Mouse (Mus musculus): ENCODE measurements at regions not wholly inside any gene's neighbourhood (a gene's known extent, or its start where the extent isn't known, plus 50 kb on each side); places are given as distances from the start of the nearest gene placed in this dataset.
A peak's percentile ranks its signal among the peaks of the same experiment; 100 is the strongest.

- Histone ChIP-seq H3K4me1 (peaks cover 44% of the 10 kb centered on the region), H3K27ac (peak overlapping the region; percentile 43; the same call in 1 of the 2 replicates), H3K36me3 (replicated peaks) (no peaks in the 10 kb centered on the region), H3K4me3 (replicated peaks) (no peak overlapping the region), H3K4me2 (peak overlapping the region; percentile 6; the same call in 1 of the 2 replicates), H3K27me3 (no peaks in the 10 kb centered on the region), H3K9me3 (no peaks in the 10 kb centered on the region), H3K9ac (no peak overlapping the region)
- ATAC-seq (ENCODE audit: low FRiP score), result peak; percentile 28; the same call in 1 of the 2 replicates
- 16% methylated on average over 10 of the region's 10 CpGs for WGBS
These were observed 139.0 kb upstream of the Gm3448 start for GRCm38 (mm10) chr17:15180223-15180860.

GRCm38 (mm10) chr17:15179411-15179951 lies 138.1 kb upstream of the Gm3448 start:
- Histone ChIP-seq H3K9me3 (no peaks in the 10 kb centered on the region), H3K27me3 (no peaks in the 10 kb centered on the region), H3K36me3 (replicated peaks) (no peaks in the 10 kb centered on the region), H3K27ac (no peak overlapping the region), H3K9ac (no peak overlapping the region), H3K4me3 (replicated peaks) (no peak overlapping the region), H3K4me1 (peaks cover 36% of the 10 kb centered on the region), H3K4me2 (no peak overlapping the region)
- no peak for ATAC-seq (ENCODE audit: low FRiP score)
- WGBS, result 57% methylated on average over 4 of the region's 4 CpGs

- H3K27me3 ChIP-seq, result no peaks in the 10 kb centered on the region
- no peaks in the 10 kb centered on the region for H3K36me3 ChIP-seq (replicated peaks)
- H3K4me3 ChIP-seq (replicated peaks), result no peak overlapping the region
- no peak overlapping the region for H3K9ac ChIP-seq
- peaks cover 26% of the 10 kb centered on the region for H3K4me1 ChIP-seq
- 84% methylated on average over 3 of the region's 3 CpGs for WGBS
- ATAC-seq (ENCODE audit: low FRiP score), result no peak
- no peaks in the 10 kb centered on the region for H3K9me3 ChIP-seq
- no peak overlapping the region for H3K27ac ChIP-seq
- no peak overlapping the region for H3K4me2 ChIP-seq
These were observed 136.1 kb upstream of the Gm3448 start for GRCm38 (mm10) chr17:15177390-15177789.

GRCm38 (mm10) chr17:15174354-15174953 lies 133.1 kb upstream of the Gm3448 start:
- WGBS, result 65% methylated on average over 9 of the region's 9 CpGs
- H3K9me3 ChIP-seq, result no peaks in the 10 kb centered on the region
- no peak for ATAC-seq (ENCODE audit: low FRiP score)
- H3K36me3 ChIP-seq (replicated peaks), result no peaks in the 10 kb centered on the region
- no peak overlapping the region for H3K27ac ChIP-seq
- 0 out of 2 replicates have a peak, but pooled peaks cover 5% of the 10 kb centered on the region for H3K4me1 ChIP-seq
- no peaks in the 10 kb centered on the region for H3K27me3 ChIP-seq
- no peak overlapping the region for H3K4me2 ChIP-seq
- no peak overlapping the region for H3K9ac ChIP-seq
- H3K4me3 ChIP-seq (replicated peaks), result no peak overlapping the region

- H3K36me3 ChIP-seq (replicated peaks), result no peaks in the 10 kb centered on the region
- no peaks in the 10 kb centered on the region for H3K4me1 ChIP-seq
- 90% methylated on average over 3 of the region's 3 CpGs for WGBS
- no peak for ATAC-seq (ENCODE audit: low FRiP score)
- H3K27me3 ChIP-seq, result no peaks in the 10 kb centered on the region
- H3K27ac ChIP-seq, result no peak overlapping the region
- H3K4me2 ChIP-seq, result no peak overlapping the region
- no peak overlapping the region for H3K4me3 ChIP-seq (replicated peaks)
- no peaks in the 10 kb centered on the region for H3K9me3 ChIP-seq
- no peak overlapping the region for H3K9ac ChIP-seq
These were observed 126.6 kb upstream of the Gm3448 start for GRCm38 (mm10) chr17:15167927-15168326.

GRCm38 (mm10) chr17:15157693-15158333 lies 116.5 kb upstream of the Gm3448 start:
- ATAC-seq (ENCODE audit: low FRiP score), result no peak
- Histone ChIP-seq H3K4me2 (no peak overlapping the region), H3K4me1 (no peaks in the 10 kb centered on the region), H3K27ac (no peak overlapping the region), H3K36me3 (replicated peaks) (no peaks in the 10 kb centered on the region), H3K27me3 (no peaks in the 10 kb centered on the region), H3K9me3 (no peaks in the 10 kb centered on the region), H3K9ac (no peak overlapping the region), H3K4me3 (replicated peaks) (no peak overlapping the region)
- WGBS, result 88% methylated on average over 5 of the region's 5 CpGs

- ATAC-seq (ENCODE audit: low FRiP score), result no peak
- H3K4me2 ChIP-seq, result no peak overlapping the region
- no peaks in the 10 kb centered on the region for H3K4me1 ChIP-seq
- H3K4me3 ChIP-seq (replicated peaks), result no peak overlapping the region
- H3K27me3 ChIP-seq, result no peaks in the 10 kb centered on the region
- no peaks in the 10 kb centered on the region for H3K9me3 ChIP-seq
- no peak overlapping the region for H3K27ac ChIP-seq
- WGBS, result 84% methylated on average over 7 of the region's 7 CpGs
- no peaks in the 10 kb centered on the region for H3K36me3 ChIP-seq (replicated peaks)
- no peak overlapping the region for H3K9ac ChIP-seq
These were observed 111.8 kb upstream of the Gm3448 start for GRCm38 (mm10) chr17:15152996-15153735.

- WGBS, result 76% methylated on average over 7 of the region's 7 CpGs
- no peak overlapping the region for H3K4me2 ChIP-seq
These were observed 111.1 kb upstream of the Gm3448 start for GRCm38 (mm10) chr17:15152477-15152876.

GRCm38 (mm10) chr17:15151695-15152094 lies 110.4 kb upstream of the Gm3448 start:
- Histone ChIP-seq H3K4me3 (replicated peaks) (no peak overlapping the region), H3K4me2 (no peak overlapping the region), H3K9ac (no peak overlapping the region), H3K27ac (no peak overlapping the region), H3K9me3 (no peaks in the 10 kb centered on the region), H3K4me1 (no peaks in the 10 kb centered on the region), H3K36me3 (replicated peaks) (no peaks in the 10 kb centered on the region), H3K27me3 (no peaks in the 10 kb centered on the region)
- no peak for ATAC-seq (ENCODE audit: low FRiP score)
- WGBS, result 90% methylated on average over 3 of the region's 3 CpGs

More at GRCm38 (mm10) chr17:15152477-15152876, 111.1 kb upstream of the Gm3448 start:
- Histone ChIP-seq H3K36me3 (replicated peaks) (no peaks in the 10 kb centered on the region), H3K4me1 (no peaks in the 10 kb centered on the region), H3K27ac (no peak overlapping the region), H3K27me3 (no peaks in the 10 kb centered on the region), H3K9ac (no peak overlapping the region), H3K4me3 (replicated peaks) (no peak overlapping the region), H3K9me3 (no peaks in the 10 kb centered on the region)
- ATAC-seq (ENCODE audit: low FRiP score), result no peak

- no peak for ATAC-seq (ENCODE audit: low FRiP score)
- 0 out of 2 replicates have a peak, but pooled peaks cover 2% of the 10 kb centered on the region for H3K4me1 ChIP-seq
- WGBS, result 85% methylated on average over 7 of the region's 7 CpGs
- H3K36me3 ChIP-seq (replicated peaks), result no peaks in the 10 kb centered on the region
- H3K9me3 ChIP-seq, result no peaks in the 10 kb centered on the region
- no peak overlapping the region for H3K4me2 ChIP-seq
- H3K4me3 ChIP-seq (replicated peaks), result no peak overlapping the region
- H3K9ac ChIP-seq, result no peak overlapping the region
- no peak overlapping the region for H3K27ac ChIP-seq
- H3K27me3 ChIP-seq, result no peaks in the 10 kb centered on the region
These were observed 105.3 kb upstream of the Gm3448 start for GRCm38 (mm10) chr17:15146607-15147006.

GRCm38 (mm10) chr17:15145191-15145968 lies 104.0 kb upstream of the Gm3448 start:
- Histone ChIP-seq H3K9me3 (no peaks in the 10 kb centered on the region), H3K27me3 (no peaks in the 10 kb centered on the region), H3K4me2 (no peak overlapping the region), H3K4me1 (0 out of 2 replicates have a peak, but pooled peaks cover 2% of the 10 kb centered on the region), H3K9ac (no peak overlapping the region), H3K36me3 (replicated peaks) (no peaks in the 10 kb centered on the region), H3K27ac (no peak overlapping the region), H3K4me3 (replicated peaks) (no peak overlapping the region)
- WGBS, result 84% methylated on average over 14 of the region's 14 CpGs
- ATAC-seq (ENCODE audit: low FRiP score), result no peak
